Mouse (Mus musculus) neural tube, embryonic 10.5 days (tissue): ENCODE results near the gene Olfr1371.
A peak's percentile ranks its signal among the peaks of the same experiment; 100 is the strongest.

Experiments
- DNase-seq: peaks from one replicate; pipeline ENCODE4 v3.0.0-alpha.2; 2017; ENCODE audit warnings: low spot score; ENCODE audit errors: extremely low spot score

Gene Olfr1371

DNA sequence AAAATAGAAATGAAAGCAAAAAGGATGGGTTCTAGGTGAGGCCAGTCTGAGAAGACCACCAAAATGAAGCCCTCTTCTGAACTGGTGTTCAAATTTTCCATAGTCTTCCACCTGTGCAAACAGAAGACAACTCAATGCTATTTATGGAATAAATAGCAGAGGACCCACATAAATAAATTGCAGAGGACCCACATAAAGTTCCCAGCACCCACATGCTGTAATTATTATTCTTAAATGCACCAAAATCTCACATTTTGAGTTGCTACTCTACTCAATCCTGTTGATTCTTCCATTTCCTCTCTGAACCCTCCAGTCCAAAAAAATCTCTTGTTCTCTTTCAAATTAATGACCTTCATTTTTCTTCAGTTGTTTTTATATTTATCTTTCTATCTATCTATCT, at the start of gene Olfr1371:
Olfr1371 (minus strand) TSS at position 101 of the 400 bp plus-strand sequence.
- DNase-seq, result no peak

DNA sequence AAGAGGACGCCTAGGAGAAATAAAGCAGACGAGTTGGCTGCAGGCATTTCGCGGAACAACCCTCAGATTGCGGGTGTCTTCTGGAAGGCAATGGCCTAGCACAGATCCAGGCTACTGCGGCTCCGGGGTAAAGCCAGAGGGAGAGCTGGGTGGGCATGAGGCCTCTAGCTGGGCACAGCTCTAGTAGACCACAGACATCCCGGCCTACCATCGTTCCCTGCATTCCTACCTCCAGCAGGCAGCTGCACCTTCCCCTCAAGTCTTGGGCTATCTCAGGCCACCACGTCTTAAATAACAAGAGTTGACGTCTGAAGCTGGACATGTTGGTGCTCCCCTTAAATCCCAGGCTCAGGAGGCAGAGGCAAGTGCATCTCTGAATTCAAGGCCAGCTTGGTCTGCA, 48.6 kb upstream of the Olfr1371 start:
- no peak for DNase-seq

DNA sequence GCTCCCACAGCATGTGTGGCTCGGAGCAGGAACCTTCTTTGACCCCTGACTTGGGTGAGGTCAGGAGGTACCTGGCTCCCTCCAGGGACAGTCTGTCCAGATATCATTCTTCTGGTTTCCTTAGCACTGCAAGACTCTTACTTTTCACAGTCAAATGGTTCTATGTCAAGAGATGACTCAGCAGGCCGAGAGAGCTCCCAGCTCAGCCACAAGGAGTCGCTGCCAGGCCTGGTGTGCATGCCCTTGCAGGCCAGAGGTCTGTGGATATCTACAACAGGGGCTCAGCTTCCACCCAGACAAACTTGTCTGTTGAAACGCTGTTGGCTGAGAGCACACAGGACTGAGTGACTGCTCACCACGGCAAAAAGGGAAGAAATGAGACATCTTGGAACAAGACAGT, 48.1 kb upstream of the Olfr1371 start:
- no peak for DNase-seq

DNA sequence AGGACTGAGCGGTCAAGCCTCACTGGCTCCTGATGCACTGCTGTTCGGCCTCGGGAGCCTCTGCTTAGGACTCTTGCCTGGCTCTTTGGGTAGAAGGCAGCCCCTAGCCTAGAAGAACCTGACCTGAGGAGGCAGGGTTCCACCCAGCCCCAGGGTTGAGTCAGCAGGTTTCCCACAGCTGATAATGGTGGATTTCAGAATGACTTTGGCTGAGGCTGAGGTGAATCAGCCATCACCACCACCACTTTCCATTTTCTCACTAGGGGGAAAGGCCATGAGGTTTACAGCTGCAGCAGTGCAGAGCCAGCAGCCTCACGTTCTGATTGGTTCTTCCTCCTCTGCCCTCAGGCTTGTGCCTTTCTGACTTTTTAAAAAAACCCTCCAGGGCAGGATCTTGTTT, 47.1 kb upstream of the Olfr1371 start:
- no peak for DNase-seq

DNA sequence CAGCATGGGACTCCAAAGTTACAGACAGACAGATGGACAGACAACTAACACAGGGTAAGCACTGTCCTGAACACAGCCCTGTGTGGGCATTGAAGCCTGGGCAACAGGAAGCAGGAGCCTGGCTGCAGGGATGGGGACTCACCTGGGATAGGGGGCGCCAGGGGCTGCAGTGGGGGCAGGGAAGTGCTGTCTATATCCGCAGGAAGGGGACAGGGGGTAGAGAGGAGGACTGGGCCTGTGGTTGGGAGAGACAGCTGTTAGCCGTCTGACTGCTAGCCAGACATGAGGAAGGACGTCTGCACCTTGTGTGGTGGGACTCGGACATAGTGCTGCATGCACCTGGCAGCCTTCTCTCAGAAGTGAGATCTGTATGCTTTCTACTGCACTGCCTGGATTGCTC, 44.9 kb upstream of the Olfr1371 start:
- DNase-seq, result no peak

DNA sequence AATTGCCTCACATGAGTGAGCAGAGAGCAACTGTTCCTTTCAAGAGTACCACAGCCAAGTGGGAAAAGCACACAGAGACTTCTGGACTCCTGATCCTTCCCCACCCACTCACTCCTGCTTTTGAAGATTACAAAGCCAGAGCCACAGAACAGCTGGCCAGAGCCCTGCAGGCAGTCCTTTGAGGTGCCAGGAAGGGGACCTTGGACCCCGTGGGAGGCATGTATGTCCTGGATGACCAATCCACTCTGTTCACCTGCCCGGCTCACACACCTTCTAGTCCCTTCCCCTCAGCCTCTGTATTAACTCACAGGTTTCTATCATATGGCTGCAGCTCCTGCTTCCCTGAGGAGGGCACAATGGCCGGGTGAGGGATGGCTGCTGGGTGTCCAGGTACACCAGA, 43.6 kb upstream of the Olfr1371 start:
- no peak for DNase-seq

DNA sequence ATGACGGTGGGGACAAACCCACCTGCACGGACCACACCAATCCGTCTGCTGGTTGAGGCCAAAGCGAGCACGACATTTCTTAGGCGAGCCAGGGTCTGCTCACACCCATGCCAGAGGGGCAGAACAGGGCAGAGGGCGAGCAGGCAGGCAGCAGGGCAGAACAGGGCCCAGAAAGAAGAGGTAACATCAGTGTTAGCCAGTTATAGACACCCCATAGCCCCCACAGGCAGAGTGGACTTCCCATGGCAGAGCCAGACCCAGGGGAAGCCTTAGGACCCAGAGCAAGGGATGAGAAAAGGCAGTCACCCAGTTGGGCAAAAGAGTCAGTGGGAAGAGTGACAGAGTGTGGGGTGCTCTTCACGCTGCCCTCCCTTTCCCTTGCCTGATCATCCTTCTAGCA, 41.3 kb upstream of the Olfr1371 start:
- DNase-seq, result no peak

DNA sequence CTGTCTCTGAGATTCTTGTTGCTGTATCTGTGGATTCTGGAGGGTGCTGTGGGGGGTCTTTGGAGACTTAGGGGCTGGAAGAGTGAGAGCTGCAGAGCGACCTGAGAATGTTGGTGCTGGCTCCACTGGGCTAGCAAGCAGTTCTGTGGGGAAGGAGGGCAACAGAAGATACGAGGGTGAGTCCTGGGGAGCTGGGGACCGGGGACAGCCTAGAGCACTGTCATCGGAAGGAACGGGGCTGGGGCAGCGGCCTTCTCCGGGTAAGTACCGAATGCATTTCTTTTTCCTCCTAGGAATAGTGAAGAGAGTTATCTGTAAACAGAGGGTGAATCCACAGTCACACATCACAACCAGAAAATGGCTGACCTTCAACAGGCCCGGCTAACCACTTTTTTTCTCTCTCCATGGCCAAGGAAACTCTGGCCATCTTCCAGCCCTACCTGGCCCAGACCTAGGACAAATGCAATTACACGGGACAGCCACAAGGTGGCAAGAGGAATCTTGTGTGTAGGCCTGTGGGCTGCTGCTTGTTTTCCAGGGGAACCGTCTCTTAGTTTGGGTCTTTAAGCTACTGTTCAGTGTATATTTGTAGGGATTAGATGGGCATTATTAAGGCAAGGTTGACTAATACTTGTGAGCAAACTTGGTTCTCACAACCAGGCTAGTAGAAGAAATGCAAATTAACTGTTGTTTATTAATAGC, 40.0 kb upstream of the Olfr1371 start:
- peak; percentile 59 for DNase-seq

DNA sequence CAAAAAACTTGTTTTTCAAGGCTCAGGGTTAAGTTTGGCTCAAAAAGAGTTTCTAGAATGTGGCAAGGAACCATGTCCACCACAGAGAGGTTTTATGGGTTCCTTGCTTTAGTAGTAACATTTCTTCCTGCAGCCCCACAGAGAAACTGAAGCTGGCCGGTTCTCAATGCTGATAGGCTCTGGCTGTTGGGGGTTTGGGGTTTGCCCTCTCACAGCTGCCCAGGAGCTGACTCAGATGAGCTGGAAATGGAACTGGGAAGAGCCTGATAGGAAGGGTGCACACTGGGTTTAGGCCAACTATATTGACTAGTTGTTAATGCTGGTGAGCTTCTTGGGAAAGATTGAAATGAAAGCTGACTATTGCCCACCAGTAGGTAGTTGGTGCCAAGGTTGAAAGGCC, 38.9 kb upstream of the Olfr1371 start:
- DNase-seq, result no peak

GRCm38 (mm10) chr11:52251770-52252169, 38.0 kb upstream of the Olfr1371 start:
- DNase-seq, result no peak

GRCm38 (mm10) chr11:52249452-52249851, 35.7 kb upstream of the Olfr1371 start:
- DNase-seq, result no peak

- DNase-seq, result no peak
Observed at GRCm38 (mm10) chr11:52240898-52241542, 27.2 kb upstream of the Olfr1371 start.

- DNase-seq, result no peak
Observed at GRCm38 (mm10) chr11:52234509-52234908, 20.7 kb upstream of the Olfr1371 start.

DNA sequence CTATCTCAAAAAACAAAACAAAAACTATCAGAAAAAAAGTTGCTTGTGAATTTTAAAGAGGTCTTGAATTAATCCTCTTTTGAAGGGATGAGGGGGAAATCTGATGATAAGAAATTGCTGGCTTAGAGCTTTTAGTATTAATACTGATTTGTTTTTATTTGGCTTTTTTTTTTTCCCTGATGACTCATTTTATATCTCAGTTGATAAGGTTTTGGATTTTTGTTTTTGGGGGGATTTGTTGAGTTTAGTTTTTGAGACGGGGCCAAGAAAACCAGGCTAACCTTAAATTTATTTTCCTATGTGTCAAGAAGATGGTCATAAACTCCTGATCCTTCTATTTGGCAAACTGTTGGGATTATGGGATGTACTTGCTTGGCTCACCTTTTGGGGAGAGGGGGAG, 20.1 kb upstream of the Olfr1371 start:
- DNase-seq, result no peak

DNA sequence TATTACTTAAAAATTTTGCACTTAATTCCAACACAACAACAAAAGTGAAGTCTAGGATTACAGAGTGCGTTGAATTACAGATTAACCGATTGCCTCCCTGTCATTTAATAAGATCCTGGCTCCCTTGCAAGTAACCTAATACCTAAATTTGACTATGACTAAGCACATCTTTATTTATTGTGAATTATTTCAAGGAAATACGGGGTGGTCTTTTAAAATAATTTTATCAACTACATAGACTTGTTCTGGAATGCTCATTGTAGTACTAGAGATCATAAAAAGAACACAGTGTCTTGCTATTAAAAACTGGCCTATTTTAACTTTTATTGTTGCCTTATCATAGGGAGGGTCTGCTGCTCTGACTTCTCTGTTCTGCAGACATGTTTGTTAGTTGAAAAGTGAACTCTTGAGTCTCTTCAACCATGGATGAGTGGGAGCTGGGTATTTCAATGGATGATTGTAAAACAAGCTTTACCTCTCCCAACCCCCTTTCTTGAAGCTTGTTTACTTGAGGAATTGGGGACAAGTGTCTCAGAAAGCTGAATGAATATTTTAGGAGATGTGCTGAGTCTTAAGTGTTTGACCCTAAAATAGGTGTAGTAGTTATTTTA, 19.4 kb upstream of the Olfr1371 start:
- no peak for DNase-seq

GRCm38 (mm10) chr11:52231606-52232541, 18.1 kb upstream of the Olfr1371 start, which contains the start of gene Skp1a:
TSS of gene Skp1a (plus strand) at chr11:52231995.
- peak; percentile 94 for DNase-seq

DNA sequence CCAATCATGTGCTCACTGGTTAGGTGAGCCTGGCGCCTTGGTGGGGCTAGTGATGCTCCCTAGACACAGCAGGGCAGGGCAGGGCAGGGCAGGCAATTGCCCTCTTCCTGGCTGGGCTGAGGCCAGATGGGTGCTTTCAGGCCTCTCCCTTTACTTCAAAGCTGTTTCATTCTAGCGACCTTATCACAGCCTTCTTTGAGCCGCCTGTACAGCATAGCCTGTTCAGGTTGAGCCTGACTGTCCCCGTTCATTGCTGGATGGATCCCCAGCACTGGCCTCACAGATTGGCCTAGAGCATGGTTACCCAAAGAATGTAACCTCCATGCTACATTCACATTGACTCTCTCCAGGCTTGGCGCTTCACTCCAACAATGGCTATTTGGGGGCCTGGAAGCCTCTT, 16.9 kb upstream of the Olfr1371 start:
- DNase-seq, result no peak

DNA sequence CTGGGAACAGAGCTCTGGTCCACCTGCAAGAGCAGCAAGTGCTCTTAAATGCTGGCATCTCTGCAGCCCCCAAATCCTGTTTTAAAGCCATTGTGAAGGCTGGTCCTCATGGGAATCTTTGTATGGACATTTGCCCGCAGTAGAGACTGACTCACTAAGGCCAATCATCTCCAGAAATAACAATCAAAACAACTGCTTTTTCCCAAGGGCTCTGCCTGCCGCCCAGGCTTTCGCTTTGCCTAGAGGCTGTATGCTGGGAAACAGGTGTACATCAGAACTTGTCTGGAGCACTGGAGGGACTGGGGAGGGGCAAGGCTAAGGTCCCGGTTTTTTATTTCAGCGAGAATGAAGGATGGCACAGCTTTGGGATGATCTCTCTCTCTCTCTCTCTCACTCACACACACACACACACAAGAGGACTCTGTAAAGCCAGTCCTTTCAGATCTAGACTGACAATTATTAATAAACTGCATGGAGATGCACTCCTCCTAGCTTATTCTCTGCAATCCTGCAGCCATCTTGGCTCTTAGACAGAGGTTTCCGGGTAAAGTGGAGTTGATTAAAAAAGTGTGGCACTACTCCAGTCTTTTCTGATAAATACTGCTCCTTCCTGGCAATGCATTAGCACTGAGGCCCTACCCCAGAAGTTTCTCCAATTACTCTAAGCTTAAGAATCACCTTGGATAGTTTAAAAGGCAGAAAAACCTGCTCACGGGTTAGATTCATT, 15.1 kb upstream of the Olfr1371 start:
- no peak for DNase-seq

- no peak for DNase-seq
Observed at GRCm38 (mm10) chr11:52227466-52228226, 13.9 kb upstream of the Olfr1371 start.

GRCm38 (mm10) chr11:52227053-52227452, 13.3 kb upstream of the Olfr1371 start:
- no peak for DNase-seq
